Mouse (Mus musculus): ENCODE measurements around the gene Pan3.

Pan3 gene

DNA sequence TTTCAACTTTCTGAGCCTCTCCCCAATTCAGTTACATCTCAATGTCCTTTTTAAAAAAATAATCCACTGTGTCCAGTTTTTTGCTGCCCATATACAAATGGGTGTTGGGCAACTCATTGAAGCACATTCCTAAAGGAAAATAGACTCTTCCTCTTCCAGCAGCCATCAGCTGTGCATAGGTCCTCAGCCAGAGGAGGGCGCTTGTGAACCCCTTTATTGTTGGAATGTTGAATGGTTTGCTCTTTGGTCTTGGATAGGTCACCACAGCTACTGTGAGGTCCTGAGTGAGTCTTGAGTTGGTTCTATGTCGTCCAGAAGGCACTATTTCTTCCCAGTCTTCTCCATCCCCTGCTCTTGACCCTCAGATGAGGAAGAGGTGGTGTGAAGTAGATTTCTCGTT is 54.2 kb downstream of the Pan3 start:
- no peak for DNase-seq (ENCODE audit: low read depth)

DNA sequence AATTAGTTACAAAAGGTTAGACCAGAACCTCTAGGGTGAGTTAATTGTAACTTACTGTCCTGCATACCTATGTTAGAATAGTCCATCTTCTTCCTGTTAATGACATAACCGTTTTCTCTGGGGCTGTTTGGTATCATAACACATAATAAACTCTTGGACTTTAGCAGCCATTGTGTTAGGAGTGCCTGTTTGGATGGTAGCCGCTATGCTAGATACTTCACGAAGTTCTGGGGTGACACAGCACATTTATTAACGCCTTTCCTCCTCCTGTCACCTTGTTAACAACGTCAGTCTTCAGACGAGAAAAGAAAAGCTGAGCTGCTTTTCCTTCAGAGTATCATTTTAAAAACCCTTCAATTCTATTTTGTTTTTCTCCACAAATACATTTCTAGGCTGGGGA is 59.3 kb downstream of the Pan3 start:
- DNase-seq (ENCODE audit: low read depth) = no peak

DNA sequence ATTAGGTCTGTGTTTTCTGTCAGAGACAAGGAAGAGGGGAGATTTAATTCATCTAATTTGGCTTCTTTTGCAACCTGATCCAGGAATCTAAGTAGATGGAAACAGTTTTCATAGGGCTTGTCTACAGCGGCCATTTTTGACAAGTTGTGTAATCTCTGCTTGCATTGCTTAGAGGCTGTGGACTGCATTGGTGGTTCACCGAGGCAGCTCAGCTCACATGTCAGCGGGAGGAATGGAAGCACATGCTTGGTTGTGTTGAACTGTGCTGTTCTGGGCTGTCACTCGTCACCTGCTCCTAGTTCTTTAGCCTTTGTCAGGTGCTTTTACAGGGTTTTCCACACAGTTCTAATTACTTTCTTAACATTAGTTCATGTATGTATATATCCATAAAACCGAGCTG is 60.9 kb downstream of the Pan3 start:
- no peak for DNase-seq (ENCODE audit: low read depth)

DNA sequence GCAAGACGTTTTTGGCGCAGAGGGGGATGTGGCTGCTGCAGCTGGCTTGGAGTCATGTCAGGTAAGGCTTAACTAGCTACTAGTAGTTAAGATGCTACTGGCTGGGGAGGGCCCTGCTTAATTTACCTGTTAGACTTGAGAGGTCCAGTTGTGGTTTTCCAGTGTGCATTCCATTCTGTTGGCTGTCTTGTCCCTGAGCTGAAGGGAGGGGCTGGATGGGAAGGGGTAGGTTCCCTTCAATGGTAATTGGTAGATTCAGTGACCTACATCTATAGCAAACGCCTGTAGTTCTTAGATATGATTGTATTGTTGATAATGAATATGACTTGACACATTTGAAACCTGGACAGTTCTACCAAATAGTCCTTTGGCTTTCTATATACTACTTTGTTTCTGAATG is 62.5 kb downstream of the Pan3 start:
- no peak for DNase-seq (ENCODE audit: low read depth)

DNA sequence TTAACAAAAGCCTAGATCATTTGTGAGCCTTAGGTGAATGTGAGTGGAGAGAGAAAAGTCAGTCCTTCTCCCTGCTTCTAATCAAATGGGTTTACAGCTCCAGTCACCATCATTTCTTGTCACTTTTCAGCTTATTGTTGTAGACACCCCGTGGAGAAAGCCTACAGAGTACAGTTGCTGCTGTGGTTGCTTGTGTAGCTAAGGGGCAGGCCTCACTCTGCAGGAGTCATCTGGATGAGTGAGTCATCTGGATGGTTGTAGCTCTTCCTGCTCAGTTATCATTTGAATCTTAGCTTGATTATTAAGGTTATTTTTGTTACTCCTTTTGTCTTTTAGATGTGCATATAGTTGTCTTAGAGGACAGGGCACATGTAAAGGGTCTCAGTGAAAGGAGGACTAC is 63.2 kb downstream of the Pan3 start:
- DNase-seq (ENCODE audit: low read depth) = no peak

DNA sequence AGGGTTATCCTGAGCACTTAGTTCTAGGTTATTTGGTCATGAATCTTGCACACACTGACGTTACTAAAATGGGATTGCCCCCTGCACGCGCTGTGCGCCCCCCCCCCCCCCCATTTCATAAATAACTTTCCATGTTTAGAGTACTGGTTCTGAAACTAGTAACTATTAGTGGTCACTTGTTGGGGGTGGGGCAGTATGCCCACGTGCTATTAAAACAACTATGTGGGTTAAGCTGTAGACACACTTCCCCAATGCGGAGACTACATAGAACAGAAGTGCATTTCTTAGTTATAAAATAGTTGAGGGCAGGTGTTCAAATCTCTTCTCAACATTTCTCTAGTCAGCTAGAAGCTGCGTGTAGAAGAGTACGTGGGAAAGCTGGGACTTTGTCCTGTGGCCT is 63.7 kb downstream of the Pan3 start:
- DNase-seq (ENCODE audit: low read depth) = no peak

DNA sequence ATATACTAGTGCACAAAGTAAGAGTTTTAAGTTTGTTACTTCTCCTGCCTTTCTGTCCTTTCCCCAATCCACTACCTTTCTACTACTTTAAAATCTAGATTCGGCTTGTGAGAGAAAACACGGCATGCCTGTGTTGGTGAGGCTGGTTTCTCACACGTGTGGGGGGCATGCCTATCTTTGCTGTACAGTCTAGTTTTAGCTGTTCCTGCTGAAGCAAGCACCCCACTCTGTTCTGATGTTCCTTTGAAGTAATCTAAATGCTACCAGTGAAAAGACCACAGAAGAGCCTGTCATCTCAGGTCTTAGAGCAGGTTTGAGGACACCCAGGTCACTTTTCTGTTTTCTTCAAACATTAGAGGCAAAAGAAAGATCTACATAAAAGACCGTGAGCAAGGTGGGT is 64.4 kb downstream of the Pan3 start:
- no peak for DNase-seq (ENCODE audit: low read depth)

DNA sequence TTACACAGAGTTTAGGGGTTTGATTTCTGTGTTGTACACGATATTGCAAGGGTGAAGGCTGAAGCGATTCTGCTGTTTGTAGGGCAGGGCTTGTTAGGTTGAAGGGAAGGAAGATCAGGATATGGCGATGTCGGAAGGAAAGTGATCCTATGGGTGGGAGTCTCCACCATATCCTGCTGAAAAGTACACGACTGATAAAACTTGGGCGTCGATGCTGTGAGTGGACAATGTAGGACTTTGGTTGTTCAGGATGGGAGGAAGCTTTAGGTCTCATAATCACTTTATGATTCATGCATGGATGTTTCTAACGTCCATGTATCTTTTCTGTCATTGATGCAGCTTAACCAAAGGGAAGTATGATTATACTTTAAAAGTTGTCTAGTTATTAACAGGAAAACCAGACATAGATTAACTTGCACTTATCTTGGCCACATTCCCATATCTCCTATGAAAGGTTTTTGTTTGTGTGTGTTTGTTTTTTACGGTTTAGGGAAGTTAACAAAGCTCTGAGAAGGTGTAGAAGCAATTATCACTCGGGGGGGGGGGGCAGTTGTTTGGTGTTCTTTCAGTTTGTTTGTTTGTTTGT is 64.9 kb downstream of the Pan3 start:
- DNase-seq (ENCODE audit: low read depth) = no peak

DNA sequence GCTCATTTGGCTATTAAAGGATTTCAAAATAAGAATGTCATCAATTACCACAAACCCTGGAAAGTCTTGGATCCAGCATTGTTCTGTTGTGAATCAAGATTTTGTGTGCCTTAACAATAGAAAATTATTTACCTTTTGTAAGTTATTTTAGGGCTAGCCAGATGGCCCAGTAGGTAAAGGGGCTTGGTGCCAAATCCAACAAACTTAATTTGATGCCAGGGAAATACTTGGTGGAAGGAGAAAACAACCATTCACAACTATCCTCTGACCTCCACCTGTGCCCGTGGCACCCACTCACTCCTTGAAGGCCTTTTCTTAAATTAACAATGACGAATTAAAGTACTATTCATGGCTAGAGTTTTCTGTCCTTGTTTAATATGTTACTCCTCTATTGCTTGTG is 66.0 kb downstream of the Pan3 start:
- DNase-seq (ENCODE audit: low read depth) = no peak

DNA sequence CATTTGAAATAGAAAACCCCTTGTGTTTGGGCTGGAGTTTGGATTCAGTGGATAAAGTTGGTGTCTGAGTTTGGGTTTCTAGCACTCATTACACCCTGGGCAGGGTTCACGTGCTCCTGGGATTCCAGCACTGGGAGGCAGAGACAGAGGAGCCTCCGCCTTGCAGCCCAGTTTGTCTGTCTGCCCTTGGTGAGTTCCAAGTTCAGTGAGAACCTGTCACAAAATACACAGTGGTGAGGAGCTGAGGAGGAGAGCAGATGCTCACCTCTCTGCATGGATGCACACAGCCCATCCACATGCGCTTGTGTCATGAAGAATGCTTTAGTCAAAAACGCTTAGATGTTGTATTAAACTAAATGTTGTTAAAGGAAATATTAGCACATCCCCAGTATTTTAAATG is 67.0 kb downstream of the Pan3 start:
- no peak for DNase-seq (ENCODE audit: low read depth)

DNA sequence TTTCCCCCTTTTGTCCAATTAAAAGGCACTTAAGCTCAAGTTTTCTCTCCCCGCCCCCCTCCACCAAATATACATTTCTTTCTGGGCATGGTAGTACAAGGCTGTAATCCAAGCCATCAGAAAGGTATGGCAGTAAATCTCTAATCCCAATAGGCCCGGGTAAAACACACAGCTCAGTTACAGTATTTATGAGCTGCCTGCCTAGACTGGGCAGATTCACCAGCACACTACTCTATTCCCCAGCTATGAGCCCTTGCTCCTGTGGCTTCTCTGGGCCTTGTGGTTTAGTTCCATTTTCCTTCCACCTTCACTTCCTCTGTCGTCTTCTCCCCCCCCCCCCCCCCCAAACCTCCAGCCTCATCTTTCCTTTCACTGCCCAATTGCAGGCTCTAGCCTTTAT is 67.8 kb downstream of the Pan3 start:
- no peak for DNase-seq (ENCODE audit: low read depth)

DNA sequence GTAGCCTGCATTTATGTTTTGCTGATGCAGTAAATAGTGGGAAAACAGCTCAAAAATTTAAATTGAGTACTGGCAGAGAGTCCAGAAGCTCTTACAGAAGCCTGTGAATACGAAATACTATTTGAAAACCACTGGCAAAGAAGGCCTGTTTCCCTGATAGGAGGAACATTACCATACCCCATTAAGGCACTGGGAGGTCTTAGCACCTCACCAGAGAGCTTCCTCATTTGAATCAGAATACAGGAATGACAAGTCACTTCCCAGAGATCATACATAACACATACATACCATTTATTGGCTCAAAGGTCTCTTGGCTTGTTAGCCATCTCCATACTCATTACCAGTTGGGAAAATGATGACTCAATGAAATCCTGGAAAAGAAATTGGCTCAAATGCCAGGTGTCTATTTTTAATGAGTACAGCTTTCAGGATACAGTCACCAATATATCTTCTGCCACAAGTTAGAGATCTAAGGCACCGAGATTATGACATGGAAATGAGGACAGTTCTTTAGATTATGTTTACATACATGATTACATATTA is 71.6 kb downstream of the Pan3 start:
- no peak for DNase-seq (ENCODE audit: low read depth)

DNA sequence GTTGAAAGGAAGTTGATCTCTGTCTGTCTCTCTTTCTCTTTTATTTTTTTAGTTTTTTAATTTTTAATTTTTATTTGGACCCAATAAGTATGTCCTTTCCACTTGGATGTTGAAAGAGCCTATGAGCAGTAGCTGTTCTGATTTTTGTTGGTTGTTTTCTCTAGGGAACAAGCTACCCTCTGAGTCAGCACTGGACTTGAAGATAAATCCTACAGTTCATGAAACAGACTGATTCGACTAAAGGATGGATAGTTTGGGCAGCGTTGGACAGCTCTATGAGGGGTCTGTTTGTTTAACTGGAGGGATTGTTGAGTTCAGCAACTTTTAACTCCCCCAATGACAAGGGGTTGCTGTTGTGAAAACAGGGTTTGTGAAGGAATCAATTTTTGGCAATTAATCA is 73.0 kb downstream of the Pan3 start:
- DNase-seq (ENCODE audit: low read depth) = no peak

DNA sequence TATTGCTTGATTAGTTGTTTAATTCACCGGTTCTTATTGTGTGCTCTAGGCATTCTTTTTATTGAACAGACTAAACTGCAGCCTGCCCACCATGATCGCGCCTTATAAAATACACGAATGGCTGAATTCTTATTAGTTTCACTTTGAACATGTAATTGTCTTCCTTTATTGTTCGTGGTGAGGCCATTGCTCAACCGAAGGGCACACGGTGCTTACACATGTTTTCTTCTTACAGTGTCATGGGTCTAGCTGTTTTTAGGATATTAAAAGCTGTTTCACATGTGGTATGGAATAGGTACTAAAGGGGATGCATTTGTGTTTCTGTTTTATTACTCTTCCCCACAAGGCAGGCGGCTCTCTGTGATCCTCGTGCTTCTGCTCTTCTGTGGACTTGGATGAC is 81.4 kb downstream of the Pan3 start:
- no peak for DNase-seq (ENCODE audit: low read depth)

DNA sequence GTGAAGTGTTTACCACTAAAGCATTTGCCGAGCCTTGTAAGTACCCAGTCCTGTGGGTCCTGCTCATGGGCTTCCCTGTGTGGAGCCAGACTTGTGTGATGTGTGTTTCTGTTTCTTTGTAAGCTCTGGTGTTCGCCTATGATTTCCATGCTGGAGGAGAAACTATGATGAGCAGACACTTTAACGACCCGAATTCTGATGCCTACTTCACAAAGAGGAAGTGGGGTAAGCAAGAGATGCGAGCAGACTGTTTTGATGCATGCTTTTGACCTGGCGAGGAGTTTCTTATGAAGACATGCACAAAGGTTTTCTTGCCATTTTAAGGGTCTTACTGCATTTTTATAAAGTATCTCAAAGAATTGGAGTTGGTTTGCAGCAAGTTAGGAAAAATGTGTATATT is 97.0 kb downstream of the Pan3 start:
- DNase-seq (ENCODE audit: low read depth) = no peak

DNA sequence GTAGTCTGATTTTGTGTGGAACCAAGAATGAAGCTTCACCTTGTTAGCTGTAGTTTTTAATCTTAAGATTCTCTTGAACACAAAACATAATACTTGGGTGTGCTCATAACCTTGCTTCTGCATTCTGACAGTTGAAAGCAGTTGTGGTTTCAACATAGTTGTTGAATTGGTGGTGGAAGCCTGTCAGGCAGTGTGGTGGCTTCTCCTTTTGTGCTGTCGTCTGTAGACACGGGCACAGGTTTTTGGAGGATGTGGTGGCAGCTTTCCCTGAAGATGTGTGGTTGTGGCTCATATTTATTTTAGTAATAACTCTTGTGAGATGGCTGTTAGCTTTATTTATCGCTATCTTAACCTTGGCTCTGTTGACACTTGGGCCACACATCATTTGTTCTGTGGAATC is 97.8 kb downstream of the Pan3 start:
- DNase-seq (ENCODE audit: low read depth) = peak; percentile 34

DNA sequence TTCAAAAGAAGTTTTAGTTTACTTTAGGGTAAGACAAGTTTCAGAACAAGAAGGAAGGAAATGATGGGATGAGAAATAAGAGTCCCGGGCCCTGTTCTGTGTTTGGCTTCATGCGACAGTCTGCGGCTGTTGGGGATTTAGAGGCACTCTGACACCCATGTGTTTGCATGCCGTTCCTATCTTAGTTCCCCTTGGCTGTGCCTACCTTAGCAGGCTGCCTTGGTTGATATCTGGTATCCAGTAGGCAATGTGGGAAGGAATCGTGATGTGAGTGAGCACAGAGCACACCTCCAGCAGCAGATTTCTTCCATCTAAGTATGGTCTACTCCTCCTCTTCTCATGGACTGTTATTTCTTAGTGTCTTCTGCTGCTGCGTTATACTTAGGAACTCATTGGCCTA is 102.1 kb downstream of the Pan3 start:
- no peak for DNase-seq (ENCODE audit: low read depth)

DNA sequence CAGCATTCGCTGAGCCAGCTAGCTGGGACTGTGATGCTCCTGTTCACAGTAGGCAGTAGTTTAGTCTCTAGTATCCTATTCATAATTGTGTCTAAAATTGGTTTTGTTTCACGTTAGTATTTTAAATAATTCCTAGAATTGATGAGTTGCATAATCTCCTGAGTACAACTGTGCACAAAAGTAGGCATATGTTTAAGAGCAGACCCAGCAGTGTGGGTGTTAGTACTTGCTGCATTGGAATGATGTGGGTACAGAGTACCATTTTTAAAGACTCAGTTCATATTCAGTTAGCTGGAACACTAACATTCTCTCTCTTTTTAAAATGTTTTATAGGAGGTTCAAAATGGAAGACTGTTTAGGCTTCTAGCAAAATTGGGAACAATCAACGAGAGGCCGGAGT is 109.4 kb downstream of the Pan3 start:
- DNase-seq (ENCODE audit: low read depth) = no peak

DNA sequence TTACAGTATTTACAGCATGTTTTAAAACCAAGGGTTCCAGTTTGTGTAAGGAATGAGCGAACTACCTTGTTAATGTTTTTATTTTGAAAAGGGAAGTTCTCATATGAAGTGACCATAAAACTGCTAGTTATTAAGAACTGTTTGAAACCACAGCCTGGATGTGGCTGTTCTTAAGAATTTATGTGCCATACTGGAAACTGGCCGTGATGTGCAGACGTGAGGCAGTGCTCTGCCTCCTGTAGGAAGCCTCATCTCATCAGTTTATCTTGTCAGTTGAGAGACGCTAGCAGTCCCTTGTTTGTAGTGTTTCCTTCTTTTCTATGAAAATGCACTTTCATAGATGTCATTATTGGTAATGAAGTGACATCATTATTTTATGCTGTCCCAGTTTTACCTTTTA is 109.9 kb downstream of the Pan3 start:
- DNase-seq (ENCODE audit: low read depth) = no peak

DNA sequence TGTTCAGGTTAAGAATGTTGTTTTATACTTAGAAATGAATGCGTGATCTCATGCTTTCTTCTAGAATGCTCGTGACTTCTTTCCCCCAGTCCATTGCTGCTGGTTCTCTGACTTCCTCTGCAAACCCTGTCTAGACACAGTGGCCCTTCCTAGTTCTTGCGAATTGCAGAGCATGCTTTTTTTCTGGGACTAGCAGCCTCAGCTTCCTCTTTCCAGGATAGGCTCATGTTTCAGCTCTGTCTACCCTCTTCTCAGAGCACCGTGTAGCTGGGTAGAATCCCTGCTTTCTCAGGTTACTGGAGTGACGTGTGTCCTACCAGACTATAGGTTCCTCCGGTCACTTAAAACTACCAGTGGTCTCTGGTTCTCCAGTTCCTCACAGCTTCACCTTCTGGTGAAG is 112.3 kb downstream of the Pan3 start:
- no peak for DNase-seq (ENCODE audit: low read depth)

DNA sequence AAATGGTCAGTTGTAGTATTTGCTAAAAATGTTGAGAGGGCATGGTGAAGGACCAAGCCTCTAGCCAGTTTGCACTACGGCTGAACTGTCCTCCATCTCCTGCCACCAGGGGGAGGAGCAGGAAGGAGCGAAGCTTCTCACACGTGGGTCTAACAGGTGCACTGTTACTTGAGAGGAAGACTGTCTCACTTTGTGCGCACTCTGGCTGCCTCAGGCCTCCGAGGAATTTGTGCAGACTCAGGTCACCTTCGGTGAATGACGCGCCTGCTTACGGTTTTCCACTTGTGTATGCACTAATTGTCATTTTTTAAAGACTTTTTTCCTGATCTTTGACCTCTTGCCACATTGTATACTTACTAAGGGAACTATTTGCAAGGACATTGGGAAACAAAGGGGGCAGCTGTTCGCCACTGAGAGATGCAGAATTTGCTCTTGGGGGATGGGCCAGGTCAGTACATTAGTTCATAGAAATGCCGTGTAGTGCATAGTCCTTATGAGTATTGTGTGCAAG is 115.8 kb downstream of the Pan3 start:
- DNase-seq (ENCODE audit: low read depth) = peak; percentile 43

DNA sequence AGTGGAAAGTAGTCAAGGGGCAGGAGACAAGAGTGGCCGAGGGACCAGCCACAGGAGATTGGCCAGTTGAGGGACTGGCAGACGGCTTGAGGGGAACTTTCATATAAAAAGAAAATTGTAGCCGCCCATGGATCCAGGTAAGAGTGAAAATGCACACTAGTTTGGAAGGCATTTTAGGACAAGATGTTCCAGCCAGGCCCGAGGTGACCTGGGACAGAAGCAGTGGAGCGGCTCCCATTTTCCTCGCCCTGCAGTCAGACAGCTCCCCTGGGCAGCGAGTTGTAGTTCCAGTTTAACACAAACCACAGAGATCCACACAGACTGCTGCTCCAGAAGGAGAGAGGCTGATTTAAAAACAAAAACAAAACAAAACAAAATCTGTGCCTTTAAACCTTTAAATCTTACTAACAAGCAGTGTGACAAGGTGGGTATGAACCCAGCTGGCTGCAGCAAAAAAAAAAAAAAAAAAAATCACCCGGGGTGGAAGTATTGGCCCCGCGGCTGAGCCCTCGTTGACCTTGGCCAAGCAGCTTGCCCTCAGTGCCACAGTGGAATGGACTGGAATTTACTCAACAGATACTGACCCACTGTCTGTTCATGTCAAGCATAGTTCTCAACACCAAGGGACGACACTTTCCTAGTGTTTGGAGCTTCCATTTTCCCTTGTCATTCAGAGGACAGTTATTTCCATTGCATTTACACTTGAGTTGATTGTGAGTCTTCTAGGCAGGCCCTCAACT is 119.2 kb downstream of the Pan3 start:
- no peak for DNase-seq (ENCODE audit: low read depth)

DNA sequence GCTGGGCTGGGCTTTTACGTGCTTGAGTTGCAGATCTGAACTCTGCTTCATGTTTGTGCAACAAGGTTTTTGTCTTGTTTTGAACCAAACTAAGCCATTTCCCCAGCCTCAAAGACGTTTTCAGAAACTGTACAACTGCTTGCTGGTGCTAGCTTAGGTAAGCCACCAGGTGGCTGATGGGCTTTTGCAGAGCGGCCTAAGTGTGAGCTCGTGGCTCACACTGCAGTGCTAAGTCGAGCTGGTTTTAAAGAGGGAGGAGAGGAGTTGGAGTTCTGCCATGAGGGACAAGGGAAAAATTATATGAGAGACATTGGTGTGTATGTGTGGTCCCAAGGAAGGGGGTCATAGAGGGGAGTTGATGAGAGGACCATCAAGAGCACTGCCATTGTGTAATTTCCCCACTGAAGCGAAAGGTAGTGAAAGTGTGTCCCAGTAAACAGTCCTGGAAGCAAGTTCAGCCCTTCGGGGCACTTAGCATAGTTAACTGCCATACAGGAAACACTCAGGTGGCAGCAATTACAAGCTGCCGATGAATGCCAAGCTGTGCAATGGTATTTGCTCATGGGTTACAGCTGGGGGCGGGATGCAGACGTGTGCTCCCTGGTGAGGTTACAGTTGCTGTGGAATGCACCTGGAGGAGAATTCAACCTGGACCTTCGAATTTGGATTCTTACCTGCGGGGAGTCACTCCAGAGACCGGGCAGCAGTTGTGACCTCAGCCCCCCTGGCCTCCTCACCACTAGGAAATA is 122.1 kb downstream of the Pan3 start:
- no peak for DNase-seq (ENCODE audit: low read depth)

All from naive thymus-derived CD4-positive, alpha-beta T cell, adult 2 months (primary cell).